Mouse (Mus musculus): ENCODE measurements around the gene Nr2e1. TPM values are rescaled to one million over a fixed set of nuclear protein-coding genes. Genes with fewer than 3 reads are reported as not detected.

The Nr2e1 gene
- total RNA-seq, 2 experiments from 2014 or later: not detected

DNA sequence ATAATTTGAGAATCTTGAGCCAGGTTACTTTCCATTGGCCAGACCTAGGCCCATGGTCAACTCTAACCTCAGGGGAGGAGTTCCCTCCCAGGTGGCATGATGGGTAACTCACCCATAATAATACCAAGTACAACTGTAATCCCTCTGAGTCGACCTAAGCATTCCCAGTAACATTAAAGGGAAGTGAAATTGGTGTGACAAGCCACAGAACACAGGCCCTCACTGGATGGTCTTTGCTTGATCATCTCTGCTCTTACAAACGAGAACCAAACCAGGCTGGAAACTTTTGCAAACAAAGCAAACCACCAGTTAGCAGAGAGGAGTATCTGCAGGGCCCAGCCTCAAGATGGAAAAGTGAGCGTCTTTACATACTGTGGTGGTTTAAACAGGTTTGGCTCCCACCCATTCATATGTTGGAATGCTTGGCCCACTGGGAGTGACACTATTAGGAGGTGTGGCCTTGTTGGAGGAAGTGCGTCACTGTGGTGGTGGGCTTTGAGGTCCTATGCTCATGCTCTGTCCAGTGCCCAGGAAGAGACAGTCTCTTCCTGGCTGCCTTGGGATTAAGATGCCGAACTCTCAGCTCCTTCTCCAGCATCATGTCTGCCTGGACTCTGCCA is 23.7 kb downstream of the Nr2e1 start:
- no peak for DNase-seq (ENCODE audit: low spot score in 2 of 2)

- DNase-seq (ENCODE audit: low spot score in 2 of 2): no peak
Measured at GRCm38 (mm10) chr10:42546507-42546906, 36.9 kb downstream of the Nr2e1 start.

GRCm38 (mm10) chr10:42545707-42546503 is 37.5 kb downstream of the Nr2e1 start:
- no peak for DNase-seq (ENCODE audit: low spot score in 2 of 2)

GRCm38 (mm10) chr10:42537571-42538316 is 45.7 kb downstream of the Nr2e1 start:
- DNase-seq (ENCODE audit: low spot score in 2 of 2): no peak

DNA sequence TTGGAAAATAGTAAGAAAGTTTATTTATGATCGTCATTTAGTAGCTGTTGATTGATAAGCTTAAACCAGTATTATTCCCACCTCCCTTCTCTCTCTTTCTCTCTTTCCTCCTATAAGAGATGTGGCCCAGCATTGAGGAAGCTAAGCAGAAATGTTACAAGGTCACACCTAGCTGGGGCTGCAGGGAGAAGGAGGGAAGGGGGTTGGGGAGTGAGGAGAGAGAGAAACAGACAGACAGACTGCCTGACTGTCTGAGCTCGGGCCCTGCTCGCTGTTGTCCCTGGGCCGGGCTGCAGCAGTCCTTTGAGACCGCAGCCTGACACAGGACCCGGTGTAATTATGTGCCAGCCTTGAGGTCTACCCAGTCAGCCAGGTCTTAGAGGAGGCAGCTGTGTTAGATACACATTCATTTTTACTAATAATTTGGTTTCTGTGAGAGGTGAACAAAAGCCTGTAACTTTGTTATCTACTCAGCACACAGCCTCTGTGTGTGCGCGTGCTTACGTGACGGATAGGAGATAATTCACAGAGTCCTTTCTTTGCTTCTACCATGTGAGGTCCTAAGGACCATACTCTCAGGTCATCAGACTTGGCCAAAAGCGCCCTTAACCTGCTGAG is 49.5 kb downstream of the Nr2e1 start:
- no peak for DNase-seq (ENCODE audit: low spot score in 2 of 2)

DNA sequence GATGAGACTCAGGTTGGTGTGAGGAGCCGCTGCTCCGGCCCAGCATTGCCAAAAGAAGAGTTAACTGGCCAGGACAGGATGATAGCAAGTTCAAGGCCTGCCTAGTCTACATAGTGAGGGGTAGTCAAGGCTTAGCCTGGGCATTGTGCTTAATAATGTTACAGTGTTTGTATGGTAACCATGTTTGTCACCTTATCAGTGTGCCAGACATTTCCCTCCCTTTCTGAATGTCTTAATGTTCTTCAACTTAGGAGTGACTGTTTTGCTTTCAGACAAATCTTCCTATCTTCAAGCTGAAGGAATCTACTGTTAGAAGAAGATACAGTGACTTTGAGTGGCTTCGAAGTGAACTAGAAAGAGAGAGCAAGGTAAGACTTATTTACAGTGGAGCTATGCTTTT is 57.8 kb downstream of the Nr2e1 start:
- no peak for DNase-seq (ENCODE audit: low spot score in 2 of 2)

DNA sequence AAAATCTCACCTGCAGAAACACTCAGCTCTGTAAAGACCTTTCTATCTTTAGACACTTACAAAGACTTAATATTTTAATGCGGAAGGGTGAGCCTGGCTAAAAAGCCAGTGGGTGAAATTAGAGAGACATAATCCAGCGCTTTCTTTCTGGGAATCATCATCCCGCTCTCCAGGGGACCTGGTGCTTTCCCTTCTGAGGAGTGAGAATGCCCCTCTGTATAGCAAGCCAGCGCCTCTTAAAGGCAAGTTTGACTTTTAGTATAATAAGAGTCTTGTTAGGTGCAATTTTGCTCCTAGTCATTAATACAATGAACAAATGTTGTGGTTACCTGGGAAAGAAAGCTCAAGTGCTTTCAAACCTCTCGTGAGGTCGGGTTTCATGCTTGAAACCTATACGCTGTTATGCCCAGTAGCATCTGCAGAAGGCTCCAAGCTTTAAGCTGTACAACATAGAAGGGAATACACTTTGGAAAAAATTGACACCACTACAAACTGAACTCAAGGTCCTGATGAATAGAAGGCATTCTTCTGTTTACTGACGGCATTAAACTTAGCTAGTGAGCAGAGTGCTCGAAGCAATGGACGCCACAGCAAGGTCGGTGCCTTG is 59.8 kb downstream of the Nr2e1 start:
- no peak for DNase-seq (ENCODE audit: low spot score in 2 of 2)

DNA sequence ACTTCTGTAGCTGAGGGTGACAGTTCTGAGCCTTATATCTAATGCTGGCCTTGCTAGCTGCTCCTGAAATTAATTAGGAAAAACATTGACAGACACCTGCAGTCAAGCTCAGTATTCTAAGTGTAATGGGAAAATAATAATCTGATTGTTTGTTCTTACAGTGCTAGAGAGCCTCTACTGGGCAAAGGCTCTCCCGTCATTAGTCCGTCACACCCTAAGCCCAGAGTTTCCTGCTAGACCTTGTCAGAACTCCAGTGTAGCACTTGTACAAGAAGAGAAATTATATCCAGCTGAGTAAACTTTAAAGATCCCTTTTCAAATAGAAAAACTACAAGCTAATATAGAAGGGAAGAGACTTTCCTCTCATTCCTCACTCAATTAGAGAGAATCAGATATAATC is 60.5 kb downstream of the Nr2e1 start:
- no peak for DNase-seq (ENCODE audit: low spot score in 2 of 2)

GRCm38 (mm10) chr10:42521315-42521981 is 62.0 kb downstream of the Nr2e1 start:
- DNase-seq (ENCODE audit: low spot score in 2 of 2): no peak

GRCm38 (mm10) chr10:42518363-42518762 is 65.1 kb downstream of the Nr2e1 start:
- no peak for DNase-seq (ENCODE audit: low spot score in 2 of 2)

GRCm38 (mm10) chr10:42514125-42514524 is 69.3 kb downstream of the Nr2e1 start:
- no peak for DNase-seq (ENCODE audit: low spot score in 2 of 2)

Other genes starting within 250 kb of the Nr2e1 start
- gene Afg1l, start 105.1 kb downstream of the Nr2e1 start, total RNA-seq (2021): 1 to 10 TPM; 5.0 to 6.3 TPM
- gene Snx3, start 81.6 kb downstream of the Nr2e1 start, total RNA-seq (2021): 100 to 1,000 TPM; 143 to 147 TPM
- 1 to 10 TPM; 6.7 to 7.4 TPM for gene Ostm1, start 190 bp upstream of the Nr2e1 start, total RNA-seq (2021)
- 10 to 100 TPM; 36.9 to 40.5 TPM for gene Sec63, start 177.9 kb upstream of the Nr2e1 start, total RNA-seq (2021)

Measured in gastrocnemius, postnatal 4 days (tissue).